Mouse (Mus musculus) spleen, postnatal 10 days (tissue): ENCODE data around the gene Msantd1.

Source experiments
- DNase-seq, 2 experiments: peaks; one replicate each; pipeline ENCODE4 v3.0.0; 2021 to 2022; ENCODE audit warnings: low spot score in 2 of 2

Msantd1 gene

GRCm38 (mm10) chr5:34968386-34968785, 60.6 kb downstream of the Msantd1 start:
- DNase-seq: no peak

GRCm38 (mm10) chr5:34972471-34972870, 64.7 kb downstream of the Msantd1 start:
- DNase-seq: no peak
